Comparison of ENCODE assay signal across 8 mouse cellular contexts in genomic region chrX:101428785-101429141, GRCm38 (mm10). TPM values are rescaled to one million over a fixed set of nuclear protein-coding genes. Genes with fewer than 3 reads are reported as not detected.
DNase-seq lines count a peak whose midpoint lies in the region; ATAC-seq lines count a peak whose summit lies in the region.

No protein-coding gene starts in this region.

- H3K9ac ChIP-seq in lung, embryonic 16.5 days (ENCODE audit: low read length): peak overlapping the region; percentile 59
- H3K9ac ChIP-seq in forebrain, embryonic 12.5 days: no peak overlapping the region
- H3K9ac ChIP-seq in liver, embryonic 11.5 days (ENCODE audit: low read depth, low read length): peak overlapping the region; percentile 66
- H3K9ac ChIP-seq in stomach, embryonic 15.5 days: no peak overlapping the region

- no peak for ATAC-seq in lung, embryonic 16.5 days (ENCODE audit: low read depth)
- peak; percentile 3; the same call in 1 of the 2 replicates for ATAC-seq in forebrain, embryonic 12.5 days (ENCODE audit: low FRiP score)
- no peak for ATAC-seq in liver, embryonic 11.5 days (replicated peaks; ENCODE audit: low FRiP score)
- no peak for ATAC-seq in stomach, embryonic 15.5 days (ENCODE audit: insufficient read depth, low FRiP score, low read depth)

- 23% methylated on average over 7 of the region's 7 CpGs for WGBS in lung, embryonic 16.5 days
- 19% methylated on average over 7 of the region's 7 CpGs for WGBS in forebrain, embryonic 12.5 days
- 26% methylated on average over 7 of the region's 7 CpGs for WGBS in liver, embryonic 11.5 days
- WGBS in stomach, embryonic 15.5 days: 29% methylated on average over 7 of the region's 7 CpGs

- H3K4me3 ChIP-seq in lung, embryonic 16.5 days (ENCODE audit: low read length): peak overlapping the region; percentile 44
- H3K4me3 ChIP-seq in forebrain, embryonic 12.5 days (replicated peaks): peak overlapping the region; percentile 29
- peak overlapping the region; percentile 74 for H3K4me3 ChIP-seq in liver, embryonic 11.5 days (ENCODE audit: low read depth, low read length)
- H3K4me3 ChIP-seq in stomach, embryonic 15.5 days (replicated peaks): peak overlapping the region; percentile 59

- H3K4me2 ChIP-seq in lung, embryonic 16.5 days (ENCODE audit: low read depth, low read length): peak overlapping the region; percentile 51
- H3K4me2 ChIP-seq in forebrain, embryonic 12.5 days: peak overlapping the region; percentile 39
- peak overlapping the region; percentile 63 for H3K4me2 ChIP-seq in liver, embryonic 11.5 days
- H3K4me2 ChIP-seq in stomach, embryonic 15.5 days: peak overlapping the region; percentile 42

- peak; percentile 10 for DNase-seq in cerebellum, adult 11 months
- no peak for DNase-seq in cerebellum, postnatal 4 days (ENCODE audit: low spot score in 2 of 2)
- no peak for DNase-seq in lung, postnatal 25 days (ENCODE audit: low spot score)
- DNase-seq in liver, embryonic 11.5 days (ENCODE audit: low spot score): no peak
- no peak for DNase-seq in adrenal gland, adult 18-20 months (ENCODE audit: low spot score in 2 of 2)

- H3K27ac ChIP-seq in lung, embryonic 16.5 days (ENCODE audit: low read length): peak overlapping the region; percentile 94
- peak overlapping the region; percentile 95 for H3K27ac ChIP-seq in forebrain, embryonic 12.5 days
- peak overlapping the region; percentile 94 for H3K27ac ChIP-seq in liver, embryonic 11.5 days (ENCODE audit: low read depth, low read length)
- H3K27ac ChIP-seq in stomach, embryonic 15.5 days: peak overlapping the region; percentile 91

- no peaks in the 10 kb centered on the region for H3K36me3 ChIP-seq in lung, embryonic 16.5 days (ENCODE audit: control insufficient read depth, insufficient read depth, low read length)
- peaks cover 16% of the 10 kb centered on the region for H3K36me3 ChIP-seq in forebrain, embryonic 12.5 days (replicated peaks)
- peaks cover 4% of the 10 kb centered on the region; the same call in 1 of the 2 replicates for H3K36me3 ChIP-seq in liver, embryonic 11.5 days (ENCODE audit: control insufficient read depth, insufficient read depth, low read length)
- H3K36me3 ChIP-seq in stomach, embryonic 15.5 days: no peaks in the 10 kb centered on the region

- H3K9me3 ChIP-seq in lung, embryonic 16.5 days (ENCODE audit: control insufficient read depth, low read length): no peaks in the 10 kb centered on the region
- H3K9me3 ChIP-seq in forebrain, embryonic 12.5 days: no peaks in the 10 kb centered on the region
- no peaks in the 10 kb centered on the region for H3K9me3 ChIP-seq in liver, embryonic 11.5 days (ENCODE audit: control insufficient read depth, low read length)
- H3K9me3 ChIP-seq in stomach, embryonic 15.5 days: no peaks in the 10 kb centered on the region

- H3K27me3 ChIP-seq in lung, embryonic 16.5 days (ENCODE audit: control insufficient read depth, insufficient read depth, low read depth, low read length): no peaks in the 10 kb centered on the region
- 0 out of 2 replicates have a peak, but pooled peaks cover 4% of the 10 kb centered on the region for H3K27me3 ChIP-seq in forebrain, embryonic 12.5 days
- H3K27me3 ChIP-seq in liver, embryonic 11.5 days (replicated peaks; ENCODE audit: control insufficient read depth, insufficient read depth, low read length): no peaks in the 10 kb centered on the region
- no peaks in the 10 kb centered on the region for H3K27me3 ChIP-seq in stomach, embryonic 15.5 days (replicated peaks)

- no peaks in the 10 kb centered on the region for H3K4me1 ChIP-seq in lung, embryonic 16.5 days (replicated peaks; ENCODE audit: control insufficient read depth, insufficient read depth, low read length)
- peaks cover 9% of the 10 kb centered on the region for H3K4me1 ChIP-seq in forebrain, embryonic 12.5 days
- H3K4me1 ChIP-seq in liver, embryonic 11.5 days (replicated peaks; ENCODE audit: control insufficient read depth, insufficient read depth, low read length): no peaks in the 10 kb centered on the region; the same call in 1 of the 2 replicates
- H3K4me1 ChIP-seq in stomach, embryonic 15.5 days: no peaks in the 10 kb centered on the region

RNA-seq across cellular contexts. Expression of gene Nono, which starts 0.4 kb away (rescaled TPM):
- 399 and 412 TPM in 2 replicates for polyA plus RNA-seq in lung, embryonic 16.5 days (2015; fragmentation: Nextera tagmentation; extraction: Ambion mirVana)
- 636 and 666 TPM in 2 replicates for polyA plus RNA-seq in forebrain, embryonic 12.5 days (2016; fragmentation: Nextera tagmentation; extraction: Ambion mirVana)
- polyA plus RNA-seq in liver, embryonic 11.5 days (2014; fragmentation: Nextera tagmentation; extraction: Ambion mirVana): 349 and 361 TPM in 2 replicates
- polyA plus RNA-seq in stomach, embryonic 15.5 days (2015; fragmentation: Nextera tagmentation; extraction: Ambion mirVana): 325 and 355 TPM in 2 replicates
- 100 to 1,000 TPM; 158 to 182 TPM for total RNA-seq in adrenal gland, adult 18-20 months (2021)

RNA-seq across cellular contexts. Expression of gene Zmym3, which starts 8.1 kb away (rescaled TPM):
- 31.4 and 33.2 TPM in 2 replicates for polyA plus RNA-seq in lung, embryonic 16.5 days (2015; fragmentation: Nextera tagmentation; extraction: Ambion mirVana)
- 37.5 and 37.8 TPM in 2 replicates for polyA plus RNA-seq in forebrain, embryonic 12.5 days (2016; fragmentation: Nextera tagmentation; extraction: Ambion mirVana)
- polyA plus RNA-seq in liver, embryonic 11.5 days (2014; fragmentation: Nextera tagmentation; extraction: Ambion mirVana): 14.6 and 14.8 TPM in 2 replicates
- polyA plus RNA-seq in stomach, embryonic 15.5 days (2015; fragmentation: Nextera tagmentation; extraction: Ambion mirVana): 24.8 and 26.8 TPM in 2 replicates
- total RNA-seq in adrenal gland, adult 18-20 months (2021): 10 to 100 TPM; 46.3 to 73.4 TPM

RNA-seq across cellular contexts. Expression of gene Itgb1bp2, which starts 20.1 kb away (rescaled TPM):
- 7.6 and 12.3 TPM in 2 replicates for polyA plus RNA-seq in lung, embryonic 16.5 days (2015; fragmentation: Nextera tagmentation; extraction: Ambion mirVana)
- polyA plus RNA-seq in forebrain, embryonic 12.5 days (2016; fragmentation: Nextera tagmentation; extraction: Ambion mirVana): 3.3 and 3.9 TPM in 2 replicates
- 1.6 and 2.9 TPM in 2 replicates for polyA plus RNA-seq in liver, embryonic 11.5 days (2014; fragmentation: Nextera tagmentation; extraction: Ambion mirVana)
- polyA plus RNA-seq in stomach, embryonic 15.5 days (2015; fragmentation: Nextera tagmentation; extraction: Ambion mirVana): 1.8 and 4.2 TPM in 2 replicates
- under 1 TPM; 0.53 to 0.74 TPM for total RNA-seq in adrenal gland, adult 18-20 months (2021)

RNA-seq across cellular contexts. Expression of gene Gjb1, which starts 52.6 kb away (rescaled TPM):
- 0.58 and 2.8 TPM in 2 replicates for polyA plus RNA-seq in lung, embryonic 16.5 days (2015; fragmentation: Nextera tagmentation; extraction: Ambion mirVana)
- polyA plus RNA-seq in forebrain, embryonic 12.5 days (2016; fragmentation: Nextera tagmentation; extraction: Ambion mirVana): not detected in 2 replicates
- 33.6 and 34.5 TPM in 2 replicates for polyA plus RNA-seq in liver, embryonic 11.5 days (2014; fragmentation: Nextera tagmentation; extraction: Ambion mirVana)
- polyA plus RNA-seq in stomach, embryonic 15.5 days (2015; fragmentation: Nextera tagmentation; extraction: Ambion mirVana): 29.2 and 32.0 TPM in 2 replicates
- total RNA-seq in adrenal gland, adult 18-20 months (2021): not detected

Comparison
In these comparisons a context has a peak if more than half of its experiments do, and no peak if none do; other contexts are left out.
1. H3K9ac ChIP-seq: peak in lung, embryonic 16.5 days (single experiment) and liver, embryonic 11.5 days (single experiment); none in forebrain, embryonic 12.5 days (single experiment) and stomach, embryonic 15.5 days (single experiment).
2. Peak in every context shown above with its lines, with median percentiles within 50 percentile points of each other: H3K27ac ChIP-seq, H3K4me2 ChIP-seq and H3K4me3 ChIP-seq.